Mouse (Mus musculus) left cerebral cortex, adult 2 months (tissue): ENCODE data around the gene Lipc. TPM values are rescaled to one million over a fixed set of nuclear protein-coding genes. Genes with fewer than 3 reads are reported as not detected.

Source experiments
- DNase-seq, 2 experiments: peaks; one replicate each; pipeline ENCODE4 v3.0.0; 2021 to 2022; ENCODE audit warnings: low spot score in 2 of 2, mixed read lengths in 1 of 2; ENCODE audit errors: extremely low spot score in 1 of 2
- H3K27ac ChIP-seq: fragments of 200-600 bp; 2 replicates; pipeline ENCODE4 v1.8.1; 2022
- H3K4me3 ChIP-seq: fragments of 200-600 bp; 2 replicates; pipeline ENCODE4 v1.8.1; 2022
- CTCF ChIP-seq: fragments of 200-600 bp; IDR thresholded peaks from 2 replicates; pipeline ENCODE4 v1.8.1; 2022; ENCODE audit warnings: antibody characterized with exemption, mild to moderate bottlenecking, moderate library complexity
- intact Hi-C: fragments of 180-260 bp; cut with DNase I; formaldehyde crosslinking; loops from one replicate; pipeline ENCODE4 v1.15.1; 2025
- total RNA-seq, 2 experiments: library from RNA; stranded (reverse); gene quantifications; 2 replicates each; pipeline ENCODE4 v1.2.3; 2021

Gene Lipc
- total RNA-seq, 2 experiments from 2014 or later: 0.20 TPM; not detected in 1

DNA sequence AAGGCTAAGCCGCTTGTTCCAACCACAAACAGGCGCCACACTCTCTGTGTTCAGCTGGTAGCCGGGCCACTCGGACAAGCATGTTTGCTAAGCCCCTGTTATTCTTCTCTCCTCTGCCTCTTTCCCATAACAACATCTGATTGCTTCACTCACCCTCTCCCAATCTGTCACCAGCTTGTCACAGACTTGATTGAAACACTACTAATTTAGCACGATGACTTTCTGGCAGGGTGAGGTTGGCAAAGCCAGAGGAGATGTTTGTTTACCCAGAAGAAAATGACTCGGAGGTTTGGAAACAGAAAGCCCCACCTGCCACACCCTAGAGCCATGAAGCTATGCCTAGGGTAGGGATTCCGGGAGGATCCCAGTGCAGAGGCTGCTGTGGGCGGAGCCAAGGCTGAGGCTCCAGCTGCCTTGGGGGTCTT is 104.4 kb downstream of the Lipc start:
- H3K4me3 ChIP-seq: no peak overlapping the region
- TF ChIP-seq CTCF: no peak
- intact Hi-C loops: loop anchor here (5.0 kb wide), 1 partner anchor 170 kb away; the partner anchor contains the start of gene Adam10
- no peak for DNase-seq
- peak overlapping the region; percentile 84 for H3K27ac ChIP-seq

GRCm38 (mm10) chr9:70843270-70843669 is 108.8 kb downstream of the Lipc start:
- TF ChIP-seq CTCF: peak; percentile 20; the same call in 1 of the 2 replicates
- no peak for DNase-seq
- Histone ChIP-seq H3K4me3 (no peak overlapping the region), H3K27ac (no peak overlapping the region)
- intact Hi-C loops: no loop called here

DNA sequence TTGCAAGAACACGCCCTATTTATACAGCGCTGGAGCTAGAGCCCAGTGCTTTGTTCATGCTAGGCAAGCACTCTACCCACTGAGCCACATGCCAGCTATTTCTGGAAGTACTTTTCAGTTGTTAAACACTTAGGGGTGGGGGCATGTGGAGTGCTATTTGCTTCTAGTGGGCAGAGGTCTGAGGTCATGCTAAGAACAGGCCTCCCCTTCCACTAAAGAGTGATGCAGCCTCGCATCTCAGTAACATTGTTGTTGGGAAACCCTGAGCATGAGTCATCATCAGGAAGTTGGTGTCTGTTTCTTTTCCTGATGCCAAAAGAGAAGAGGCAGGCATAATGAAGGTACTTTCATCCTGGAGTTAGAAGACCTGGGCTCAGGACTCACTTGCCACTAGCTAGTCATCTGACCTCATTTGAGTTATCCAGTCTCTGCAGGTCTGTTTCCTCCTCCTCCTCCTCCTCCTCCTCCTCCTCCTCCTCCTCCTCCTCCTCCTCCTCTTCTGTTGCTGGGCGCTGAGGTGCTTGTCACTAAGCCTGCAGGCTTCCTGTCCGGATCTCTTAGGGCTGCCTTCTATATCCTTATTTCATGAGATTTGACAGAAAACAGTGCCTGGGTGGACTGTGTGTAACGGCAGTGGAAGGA is 109.6 kb downstream of the Lipc start:
- Histone ChIP-seq H3K4me3 (no peak overlapping the region), H3K27ac (peak overlapping the region; percentile 67; the same call in 1 of the 2 replicates)
- no peak for TF ChIP-seq CTCF
- DNase-seq: no peak
- intact Hi-C loops: no loop called here

- Histone ChIP-seq H3K27ac (peak overlapping the region; percentile 67), H3K4me3 (no peak overlapping the region)
- intact Hi-C loops: no loop called here
- TF ChIP-seq CTCF: no peak
- no peak for DNase-seq
These were observed 110.4 kb downstream of the Lipc start for GRCm38 (mm10) chr9:70841426-70842215.

DNA sequence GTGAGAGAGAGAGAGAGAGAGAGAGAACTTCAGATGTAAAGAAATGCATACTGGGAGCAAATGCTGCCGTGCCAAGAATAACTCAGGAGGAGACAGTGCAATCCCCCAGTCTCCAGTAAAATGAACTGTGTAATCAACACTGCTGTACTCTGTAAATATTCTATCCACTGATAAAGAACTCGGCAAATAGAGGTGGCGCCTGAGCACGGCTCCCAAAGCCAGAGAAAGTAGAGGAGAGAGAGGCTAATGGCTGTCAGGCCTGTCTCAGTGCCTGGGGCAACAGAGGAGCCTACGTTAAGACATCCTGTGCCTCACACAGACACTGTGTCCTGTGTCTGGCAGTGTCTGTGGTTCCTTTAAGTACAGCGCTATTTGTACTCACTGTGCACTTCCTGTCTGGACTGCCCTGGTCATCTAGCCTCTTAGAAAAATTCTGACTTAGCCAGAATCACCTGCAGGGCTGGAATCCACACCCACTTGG is 111.1 kb downstream of the Lipc start:
- intact Hi-C loops: no loop called here
- peak overlapping the region; percentile 56 for H3K27ac ChIP-seq
- no peak for TF ChIP-seq CTCF
- no peak overlapping the region for H3K4me3 ChIP-seq
- no peak for DNase-seq

- TF ChIP-seq CTCF: no peak
- no peak for DNase-seq
- Histone ChIP-seq H3K27ac (peak overlapping the region; percentile 6; the same call in 1 of the 2 replicates), H3K4me3 (no peak overlapping the region)
- intact Hi-C loops: no loop called here
These were observed 113.7 kb downstream of the Lipc start for GRCm38 (mm10) chr9:70838132-70838911.

DNA sequence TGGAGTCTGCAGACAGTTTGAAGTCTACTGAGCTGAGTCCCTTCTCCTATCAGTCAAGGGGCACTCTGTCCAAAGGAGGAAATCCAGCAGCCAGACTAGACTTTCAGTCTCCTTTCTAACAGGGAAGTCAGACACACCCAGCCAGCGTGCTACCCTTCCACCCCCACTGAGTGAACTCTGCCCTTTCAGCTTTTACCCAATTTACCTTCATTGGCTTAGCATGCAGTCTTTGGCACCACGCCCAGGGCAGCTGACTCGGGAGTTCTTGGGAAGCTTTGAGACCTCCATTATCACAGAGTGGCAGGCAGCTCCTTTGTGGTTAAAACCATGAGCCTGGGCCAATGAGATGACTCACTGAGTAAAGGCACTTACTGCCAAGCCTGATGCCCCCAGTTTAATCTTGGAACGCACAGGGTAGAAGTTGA is 117.3 kb downstream of the Lipc start:
- peak overlapping the region; percentile 63; the same call in 1 of the 2 replicates for H3K27ac ChIP-seq
- intact Hi-C loops: no loop called here
- TF ChIP-seq CTCF: no peak
- peak; percentile 24 for DNase-seq
- no peak overlapping the region for H3K4me3 ChIP-seq

- intact Hi-C loops: no loop called here
- DNase-seq: no peak
- Histone ChIP-seq H3K4me3 (no peak overlapping the region), H3K27ac (peak overlapping the region; percentile 63; the same call in 1 of the 2 replicates)
- no peak for TF ChIP-seq CTCF
These were observed 117.8 kb downstream of the Lipc start for GRCm38 (mm10) chr9:70834217-70834616.

- no peak overlapping the region for H3K4me3 ChIP-seq
- DNase-seq: no peak
- intact Hi-C loops: no loop called here
- H3K27ac ChIP-seq: no peak overlapping the region
- no peak for TF ChIP-seq CTCF
These were observed 118.7 kb downstream of the Lipc start for GRCm38 (mm10) chr9:70833111-70833908.

DNA sequence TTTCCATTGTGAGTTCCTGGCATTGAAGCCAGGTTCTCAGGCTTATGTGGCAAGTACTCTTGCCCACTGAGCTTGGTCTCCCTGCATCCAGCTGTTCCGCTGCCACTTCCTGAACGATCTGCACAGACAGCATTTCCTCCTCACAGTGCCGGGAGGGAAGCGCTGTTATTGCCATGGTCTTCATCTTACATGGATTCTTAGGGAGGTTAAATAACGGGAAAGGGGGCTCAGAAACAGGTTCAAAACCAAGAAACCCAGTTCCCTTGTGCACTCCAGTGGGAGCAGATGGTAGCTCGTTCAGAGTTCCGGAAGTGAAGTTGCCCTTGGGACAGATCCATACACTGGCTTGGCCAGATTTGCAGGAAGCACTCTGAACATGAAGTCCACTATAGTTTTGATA is 119.8 kb downstream of the Lipc start:
- no peak overlapping the region for H3K4me3 ChIP-seq
- no peak for TF ChIP-seq CTCF
- no peak overlapping the region for H3K27ac ChIP-seq
- no peak for DNase-seq
- intact Hi-C loops: no loop called here

DNA sequence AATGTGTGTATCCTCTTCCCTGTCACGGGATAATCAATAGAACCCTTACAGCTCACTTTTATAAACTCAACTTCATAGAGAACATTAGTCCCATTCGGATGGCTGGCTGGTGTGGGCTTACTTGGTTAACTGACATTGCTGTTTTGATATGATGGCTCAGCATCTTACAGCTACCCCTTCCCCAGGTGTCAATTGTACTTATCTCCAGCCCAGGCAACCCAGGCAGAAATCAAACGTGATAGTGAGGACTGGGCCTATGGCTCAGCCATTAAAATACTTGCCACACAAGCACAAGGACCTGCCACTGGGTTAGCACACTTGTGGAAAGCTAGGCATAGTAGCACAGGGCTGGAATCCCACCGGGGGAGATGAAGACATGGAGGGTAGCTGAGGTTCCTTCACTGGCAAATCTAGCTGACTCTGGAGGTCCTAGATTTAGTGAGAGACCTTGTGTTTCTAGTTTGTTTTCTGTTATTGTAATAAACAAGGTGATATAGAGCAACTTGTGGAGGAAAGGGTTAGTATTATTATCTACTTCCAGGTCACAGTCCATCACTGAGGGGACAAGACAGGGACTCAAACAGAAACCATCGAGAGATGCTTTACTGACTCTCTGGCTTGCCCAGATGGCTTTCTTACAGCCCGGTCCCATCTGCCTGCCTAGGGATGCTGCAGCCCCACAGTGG is 121.0 kb downstream of the Lipc start:
- intact Hi-C loops: no loop called here
- Histone ChIP-seq H3K4me3 (no peak overlapping the region), H3K27ac (no peak overlapping the region)
- no peak for DNase-seq
- TF ChIP-seq CTCF: no peak
